Mouse (Mus musculus) hindbrain, postnatal 0 days (tissue): Measurements from ENCODE around the gene Gm20425. TPM values are rescaled to one million over a fixed set of nuclear protein-coding genes. Genes with fewer than 3 reads are reported as not detected.
A peak's percentile ranks its signal among the peaks of the same experiment; 100 is the strongest.

Experiments used
- ATAC-seq: fragments of 200-750 bp; cut with Nextera tagmentation; 2 replicates; pipeline ENCODE4 v1.8.0; 2017; ENCODE audit warnings: mild to moderate bottlenecking, moderate TSS enrichment, moderate library complexity
- DNase-seq: peaks from one replicate; pipeline ENCODE4 v3.0.0-alpha.2; 2015; ENCODE audit warnings: low spot score
- H3K27ac ChIP-seq: fragments of 300-500 bp; sonication (generic); 2 replicates; pipeline ENCODE4 v1.5.1; 2014; ENCODE audit warnings: mild to moderate bottlenecking
- H3K27me3 ChIP-seq: fragments of 300-500 bp; sonication (generic); 2 replicates; pipeline ENCODE4 v1.6.1; 2014; ENCODE audit warnings: low read length, mixed read lengths; ENCODE audit not compliant: insufficient read depth
- H3K36me3 ChIP-seq: fragments of 300-500 bp; sonication (generic); 2 replicates; pipeline ENCODE4 v1.6.1; 2014; ENCODE audit warnings: low read length, mixed read lengths; ENCODE audit not compliant: insufficient read depth
- H3K4me1 ChIP-seq: fragments of 300-500 bp; sonication (generic); 2 replicates; pipeline ENCODE4 v1.6.1; 2014; ENCODE audit warnings: antibody characterized with exemption, low read length, mixed read lengths; ENCODE audit not compliant: insufficient read depth
- H3K4me2 ChIP-seq: fragments of 300-500 bp; sonication (generic); 2 replicates; pipeline ENCODE4 v1.6.1; 2014; ENCODE audit warnings: low read depth, mild to moderate bottlenecking, low read length, moderate library complexity, mixed read lengths
- H3K4me3 ChIP-seq: fragments of 300-500 bp; sonication (generic); 2 replicates; pipeline ENCODE4 v1.5.1; 2014; ENCODE audit warnings: low read length
- H3K9ac ChIP-seq: fragments of 300-500 bp; sonication (generic); replicated peaks from 2 replicates; pipeline ENCODE4 v1.6.1; 2014; ENCODE audit warnings: mild to moderate bottlenecking, low read length, moderate library complexity, mixed read lengths
- H3K9me3 ChIP-seq: fragments of 300-500 bp; sonication (generic); 2 replicates; pipeline ENCODE4 v1.6.1; 2016; ENCODE audit warnings: low read length, mixed read lengths
- CTCF ChIP-seq: IDR thresholded peaks from 2 replicates; pipeline ENCODE4 v1.5.1; 2016; ENCODE audit warnings: antibody characterized with exemption, control low read depth, low read depth
- WGBS: fragments of 180-500 bp; shearing (Covaris S2); extraction: QIAGEN DNeasy Blood & Tissue Kit; methylation state at CpG from one replicate; pipeline ENCODE4 v1.1.7; 2014; 5-methylcytosine and 5-hydroxymethylcytosine counted together
- polyA plus RNA-seq: library from polyadenylated mRNA; unstranded; fragments of >200 nt; fragmentation: Nextera tagmentation; extraction: Ambion mirVana; gene quantifications from 2 replicates; pipeline ENCODE4 v1.2.1, GENCODE M21; 2015
- total RNA-seq: library from RNA; depleted of rRNA; stranded (reverse); fragments of >200 nt; gene quantifications from 2 replicates; pipeline ENCODE4 v1.2.3, GENCODE M21; 2014; rRNA removed

Gene Gm20425
- total and polyA plus RNA-seq, 2 experiments from 2014 or later, result 0.99 to 5.2 TPM

- H3K27ac ChIP-seq, result peak overlapping the region; percentile 70
- WGBS, result 34% methylated on average over 10 of the region's 10 CpGs
- H3K4me1 ChIP-seq, result peaks cover 24% of the 10 kb centered on the region
- 0 out of 2 replicates have a peak, but pooled peaks cover 10% of the 10 kb centered on the region for H3K36me3 ChIP-seq
- H3K4me2 ChIP-seq, result no peak overlapping the region
- H3K27me3 ChIP-seq, result no peaks in the 10 kb centered on the region
- H3K9me3 ChIP-seq, result no peaks in the 10 kb centered on the region
- ATAC-seq, result peak; percentile 22
- H3K4me3 ChIP-seq, result no peak overlapping the region
- no peak for TF ChIP-seq CTCF
- DNase-seq, result no peak
- H3K9ac ChIP-seq, result no peak overlapping the region; the same call in 1 of the 2 replicates
These were observed 83.8 kb downstream of the Gm20425 start for GRCm38 (mm10) chr9:103146257-103146656.

- DNase-seq, result no peak
- Histone ChIP-seq H3K4me1 (peaks cover 24% of the 10 kb centered on the region), H3K27me3 (no peaks in the 10 kb centered on the region), H3K4me2 (no peak overlapping the region), H3K4me3 (no peak overlapping the region), H3K9me3 (no peaks in the 10 kb centered on the region), H3K27ac (peak overlapping the region; percentile 70), H3K36me3 (0 out of 2 replicates have a peak, but pooled peaks cover 16% of the 10 kb centered on the region), H3K9ac (peak overlapping the region; percentile 21; the same call in 1 of the 2 replicates)
- ATAC-seq, result peak; percentile 3; the same call in 1 of the 2 replicates
- TF ChIP-seq CTCF, result no peak
- WGBS, result 47% methylated on average over 5 of the region's 5 CpGs
These were observed 84.8 kb downstream of the Gm20425 start for GRCm38 (mm10) chr9:103145351-103145750.

- 0 out of 2 replicates have a peak, but pooled peaks cover 18% of the 10 kb centered on the region for H3K36me3 ChIP-seq
- 56% methylated on average over 4 of the region's 4 CpGs for WGBS
- H3K4me3 ChIP-seq, result no peak overlapping the region
- 0 out of 2 replicates have a peak, but pooled peaks have one; percentile 13 for ATAC-seq
- no peak for TF ChIP-seq CTCF
- H3K9ac ChIP-seq, result no peak overlapping the region
- no peak overlapping the region for H3K27ac ChIP-seq
- no peaks in the 10 kb centered on the region for H3K9me3 ChIP-seq
- peaks cover 28% of the 10 kb centered on the region for H3K4me1 ChIP-seq
- no peak for DNase-seq
- no peaks in the 10 kb centered on the region for H3K27me3 ChIP-seq
- no peak overlapping the region for H3K4me2 ChIP-seq
These were observed 86.2 kb downstream of the Gm20425 start for GRCm38 (mm10) chr9:103143881-103144280.

GRCm38 (mm10) chr9:103141266-103141665, 88.8 kb downstream of the Gm20425 start:
- Histone ChIP-seq H3K4me2 (no peak overlapping the region), H3K4me3 (no peak overlapping the region), H3K27ac (no peak overlapping the region), H3K9ac (no peak overlapping the region), H3K27me3 (no peaks in the 10 kb centered on the region), H3K9me3 (no peaks in the 10 kb centered on the region), H3K4me1 (peaks cover 17% of the 10 kb centered on the region), H3K36me3 (0 out of 2 replicates have a peak, but pooled peaks cover 18% of the 10 kb centered on the region)
- DNase-seq (no peak), ATAC-seq (no peak)
- TF ChIP-seq CTCF, result no peak
- WGBS, result 76% methylated on average over 7 of the region's 7 CpGs

GRCm38 (mm10) chr9:103140384-103140783, 89.7 kb downstream of the Gm20425 start:
- no peak overlapping the region for H3K4me2 ChIP-seq
- H3K27me3 ChIP-seq, result no peaks in the 10 kb centered on the region
- H3K9me3 ChIP-seq, result no peaks in the 10 kb centered on the region
- WGBS, result 77% methylated on average over 6 of the region's 6 CpGs
- peaks cover 8% of the 10 kb centered on the region for H3K4me1 ChIP-seq
- 0 out of 2 replicates have a peak, but pooled peaks cover 18% of the 10 kb centered on the region for H3K36me3 ChIP-seq
- no peak for TF ChIP-seq CTCF
- no peak overlapping the region for H3K4me3 ChIP-seq
- no peak for ATAC-seq
- H3K9ac ChIP-seq, result no peak overlapping the region
- DNase-seq, result no peak
- no peak overlapping the region for H3K27ac ChIP-seq

Other genes with a start within 250 kb of the Gm20425 start
- 6.3 and 6.4 TPM in 2 replicates for gene Slco2a1, start 241.6 kb downstream of the Gm20425 start, total RNA-seq
- 3.9 and 4.8 TPM in 2 replicates for gene Slco2a1, start 241.6 kb downstream of the Gm20425 start, polyA plus RNA-seq
- gene Rab6b, start 118.5 kb downstream of the Gm20425 start, total RNA-seq, result 210 and 223 TPM in 2 replicates
- gene Rab6b, start 118.5 kb downstream of the Gm20425 start, polyA plus RNA-seq, result 139 and 155 TPM in 2 replicates
- gene Srprb, start 28.2 kb downstream of the Gm20425 start, total RNA-seq, result 55.3 and 58.1 TPM in 2 replicates
- gene Srprb, start 28.2 kb downstream of the Gm20425 start, polyA plus RNA-seq, result 43.1 and 44.3 TPM in 2 replicates
- gene Trf, start 137 bp upstream of the Gm20425 start, total RNA-seq, result 20.2 and 44.2 TPM in 2 replicates
- 42.1 and 45.4 TPM in 2 replicates for gene Trf, start 137 bp upstream of the Gm20425 start, polyA plus RNA-seq
- 0.31 and 0.54 TPM in 2 replicates for gene 1300017J02Rik, start 74.8 kb upstream of the Gm20425 start, total RNA-seq
- 0.50 and 1.0 TPM in 2 replicates for gene 1300017J02Rik, start 74.8 kb upstream of the Gm20425 start, polyA plus RNA-seq
- 24.9 and 26.0 TPM in 2 replicates for gene Topbp1, start 74.9 kb upstream of the Gm20425 start, total RNA-seq
- gene Topbp1, start 74.9 kb upstream of the Gm20425 start, polyA plus RNA-seq, result 20.3 and 21.3 TPM in 2 replicates
- 85.7 and 111 TPM in 2 replicates for gene Cdv3, start 135.5 kb upstream of the Gm20425 start, total RNA-seq
- 90.5 and 97.5 TPM in 2 replicates for gene Cdv3, start 135.5 kb upstream of the Gm20425 start, polyA plus RNA-seq